Mouse (Mus musculus) ZHBTc4 (cell line): ENCODE measurements around the gene Vmn1r77.
"Not testable (repeated sequence)": the region's sequence is repeated elsewhere in the genome, so short reads cannot be mapped to it uniquely, and the experiment has no call there.

ENCODE experiments used
- DNase-seq: peaks from one replicate; pipeline ENCODE4 v3.0.0-alpha.2; 2011; ENCODE audit warnings: low read depth, low spot score

Vmn1r77 gene

GRCm38 (mm10) chr7:12036452-12036851 is at the start of gene Vmn1r77:
Gene Vmn1r77, plus strand, starts transcription at chr7:12036752.
- DNase-seq, result not testable (repeated sequence)

GRCm38 (mm10) chr7:12011491-12011890 is 25.1 kb upstream of the Vmn1r77 start:
- peak; percentile 27 for DNase-seq

- DNase-seq, result peak; percentile 24
Measured at GRCm38 (mm10) chr7:12012392-12012791, 24.2 kb upstream of the Vmn1r77 start.

- peak; percentile 46 for DNase-seq
Measured at GRCm38 (mm10) chr7:12013106-12013505, 23.4 kb upstream of the Vmn1r77 start.

- DNase-seq, result not testable (repeated sequence)
Measured at GRCm38 (mm10) chr7:12017829-12018228, 18.7 kb upstream of the Vmn1r77 start.

- DNase-seq, result peak; percentile 27
Measured at GRCm38 (mm10) chr7:12040664-12041063, 4.1 kb downstream of the Vmn1r77 start.
